Mouse (Mus musculus) spleen, postnatal 4 days (tissue): ENCODE data around the gene Kcnc4.

ENCODE experiments used
- DNase-seq, 2 experiments: peaks; one replicate each; pipeline ENCODE4 v3.0.0; 2022; ENCODE audit warnings: low spot score in 2 of 2

Gene Kcnc4

DNA sequence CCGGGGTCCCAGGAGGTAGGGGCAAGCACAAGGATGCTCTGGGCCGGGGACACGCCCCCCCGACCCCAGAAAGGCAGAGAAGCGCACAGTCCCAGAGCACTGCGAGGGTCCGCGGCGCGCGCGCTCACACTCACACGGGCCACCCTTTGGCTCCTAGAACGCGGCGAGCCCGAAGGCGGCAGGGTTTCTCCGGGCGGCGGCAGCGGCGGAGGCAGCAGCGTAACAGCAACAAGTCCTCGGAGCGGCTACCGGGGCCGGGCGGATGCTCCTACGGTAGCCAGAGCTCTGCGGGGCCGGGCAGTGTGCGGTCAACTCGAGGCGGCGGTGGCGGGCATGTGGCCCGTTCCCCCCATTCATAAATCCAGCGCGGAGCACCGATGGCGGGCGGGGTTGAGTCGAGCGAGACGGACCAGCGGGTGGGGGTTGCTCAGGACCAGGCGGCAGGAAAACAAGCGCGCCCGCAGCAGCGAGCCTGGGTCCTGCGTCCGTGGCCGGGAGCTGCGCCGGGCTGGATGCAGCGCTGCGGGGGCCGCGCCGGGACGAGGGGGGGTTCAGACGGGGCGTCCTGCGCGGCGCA lies at the start of gene Kcnc4:
Kcnc4 (minus strand) TSS at position 357 of the 577 bp plus-strand sequence.
- DNase-seq, result no peak

DNA sequence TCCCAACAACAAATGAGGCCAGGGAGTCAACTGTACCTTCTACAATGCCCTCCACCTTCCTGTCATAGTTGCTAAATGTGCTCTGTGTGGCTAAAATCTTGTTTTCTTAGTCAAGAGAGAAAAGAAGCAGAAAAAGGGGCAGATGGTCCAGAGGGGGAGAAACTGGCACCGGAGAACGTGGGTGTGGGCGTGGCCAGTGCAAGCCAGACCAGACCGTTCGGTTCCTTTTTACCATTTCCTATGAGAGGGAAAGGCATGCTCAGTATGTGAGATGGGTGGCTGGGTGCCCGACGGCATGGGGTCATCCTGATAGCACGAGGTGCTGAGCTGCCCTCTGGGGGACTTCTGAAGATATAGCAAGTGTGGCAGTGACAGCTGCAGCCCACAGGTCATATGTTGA lies 49.3 kb upstream of the Kcnc4 start:
- DNase-seq, result no peak

- DNase-seq, result no peak
These were observed 48.6 kb upstream of the Kcnc4 start for GRCm38 (mm10) chr3:107507966-107508365.

- no peak for DNase-seq
These were observed 47.2 kb upstream of the Kcnc4 start for GRCm38 (mm10) chr3:107506531-107506930.

DNA sequence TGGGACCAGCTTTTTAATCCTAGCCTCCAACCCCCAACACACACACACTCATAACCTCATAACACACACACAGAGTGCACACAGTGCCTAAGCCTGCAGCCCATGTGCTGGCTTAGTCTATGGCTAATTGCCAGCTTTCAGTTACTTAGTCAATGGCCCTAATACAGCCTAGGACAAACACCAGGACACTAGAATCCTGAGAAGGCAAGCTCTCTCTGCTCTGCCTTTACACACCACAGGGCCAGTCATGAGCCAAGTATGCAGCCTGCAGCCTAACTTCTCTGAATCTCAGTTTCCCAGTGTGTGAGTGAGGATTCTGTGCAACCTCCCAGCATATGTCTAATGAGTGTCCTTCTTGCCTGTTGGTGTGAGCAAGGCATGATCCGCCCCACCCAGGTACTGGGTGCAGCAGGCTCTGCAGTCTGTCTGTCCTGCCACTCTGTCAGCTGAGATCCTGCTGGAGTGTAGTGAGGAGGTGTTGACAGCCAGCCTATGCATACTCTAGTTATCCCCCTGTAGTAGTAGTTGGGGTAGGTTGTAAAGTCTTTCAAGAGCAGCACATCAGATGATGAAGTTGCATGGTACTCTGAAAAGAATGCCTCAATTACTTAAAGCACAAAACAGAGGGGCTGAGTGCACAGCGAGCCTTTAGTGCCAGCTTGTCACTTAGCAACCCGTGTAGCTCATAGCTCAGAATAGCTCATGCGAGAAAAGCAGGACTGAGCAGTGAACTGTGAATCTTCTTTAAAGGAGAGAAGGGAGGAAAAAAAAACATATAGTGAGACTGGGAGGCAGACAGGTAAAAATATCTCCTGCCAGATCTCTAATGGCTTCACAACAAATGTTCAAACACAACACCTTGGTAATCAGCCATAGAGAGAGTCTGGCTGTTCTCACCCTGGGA lies 46.4 kb upstream of the Kcnc4 start:
- DNase-seq, result no peak

DNA sequence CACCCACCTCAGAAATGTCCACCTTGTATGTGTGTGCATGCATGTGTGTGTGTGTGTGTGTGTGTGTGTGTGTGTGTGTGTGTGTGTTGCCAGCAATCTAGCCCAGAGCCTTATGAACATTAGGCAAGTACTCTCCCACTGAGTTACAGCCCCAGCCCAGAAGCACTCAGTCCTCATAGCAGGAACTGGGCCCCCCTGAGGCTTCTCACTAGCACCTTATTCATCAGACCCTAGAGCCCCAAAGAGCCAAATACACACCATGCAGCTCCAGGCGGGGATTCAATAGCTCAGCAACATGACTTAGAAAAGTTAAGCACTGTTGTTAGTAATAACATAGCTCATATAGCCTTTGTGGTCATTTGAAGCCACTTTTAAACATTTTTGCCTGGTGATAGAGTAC lies 45.2 kb upstream of the Kcnc4 start:
- no peak for DNase-seq

DNA sequence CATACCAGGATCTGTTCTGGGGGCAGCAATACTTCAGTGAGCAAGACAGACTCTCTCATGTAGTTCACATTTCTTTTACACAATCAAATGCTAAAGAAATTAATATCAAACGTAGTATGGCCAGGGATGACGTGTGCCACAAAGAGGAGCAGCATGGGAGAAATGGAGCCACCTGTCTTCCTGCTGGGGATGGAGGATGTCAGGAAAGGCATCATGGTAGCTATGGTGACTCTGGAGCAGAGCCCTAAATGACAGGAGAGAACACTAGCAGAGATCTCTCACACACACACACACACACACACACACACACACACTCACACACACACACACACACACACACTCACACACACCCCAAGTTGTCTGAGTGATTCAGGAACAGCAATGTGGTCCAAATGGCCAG lies 44.4 kb upstream of the Kcnc4 start:
- DNase-seq, result no peak

GRCm38 (mm10) chr3:107501702-107502151 lies 42.4 kb upstream of the Kcnc4 start:
- DNase-seq, result no peak

DNA sequence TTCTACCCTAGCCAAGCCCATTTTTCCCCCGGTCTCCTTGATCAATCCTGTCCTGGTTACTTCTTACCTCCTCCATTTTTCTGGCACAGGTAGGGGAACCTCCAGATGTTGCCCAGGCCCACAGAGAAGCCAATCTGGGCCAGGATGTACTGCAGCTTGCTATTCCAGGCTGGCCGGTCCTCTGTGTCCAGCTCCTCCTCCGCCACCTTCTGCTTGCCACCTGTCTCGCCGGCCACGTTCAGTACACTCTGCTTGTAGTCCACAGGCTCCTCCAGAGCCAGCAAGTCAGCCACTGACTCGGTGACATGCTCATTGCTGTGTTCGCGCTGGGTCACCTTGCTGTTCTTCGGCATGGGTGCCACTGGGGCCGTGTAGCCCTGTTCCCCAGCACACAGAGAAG lies 40.9 kb upstream of the Kcnc4 start:
- DNase-seq, result no peak

- no peak for DNase-seq
These were observed 36.9 kb upstream of the Kcnc4 start for GRCm38 (mm10) chr3:107496086-107496850.

- no peak for DNase-seq
These were observed 36.2 kb upstream of the Kcnc4 start for GRCm38 (mm10) chr3:107495524-107495923.

- DNase-seq, result no peak
These were observed 32.1 kb upstream of the Kcnc4 start for GRCm38 (mm10) chr3:107491459-107491858.

DNA sequence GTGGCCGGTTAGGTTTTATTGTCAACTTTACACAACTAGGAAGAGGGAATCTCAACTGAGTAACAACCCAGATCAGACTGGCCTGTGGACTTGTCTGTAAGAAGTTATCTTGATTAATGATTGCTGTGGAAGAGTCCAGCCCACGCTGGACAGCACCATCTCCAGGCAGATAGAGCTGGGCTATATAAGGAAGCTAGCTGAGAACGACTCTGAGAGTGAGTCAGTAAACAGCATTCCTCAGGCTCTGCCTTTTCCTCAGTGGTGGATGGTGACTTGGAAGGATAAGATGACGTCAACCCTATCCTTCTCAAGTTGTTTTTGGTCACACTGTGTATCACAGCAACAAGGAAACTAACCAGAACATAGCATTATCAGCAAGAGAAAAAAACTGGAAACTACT lies 29.3 kb upstream of the Kcnc4 start:
- no peak for DNase-seq

- no peak for DNase-seq
These were observed 23.9 kb upstream of the Kcnc4 start for GRCm38 (mm10) chr3:107483290-107483689.

- DNase-seq, result peak in 1 of 2 experiments; percentile 46
These were observed 21.3 kb upstream of the Kcnc4 start for GRCm38 (mm10) chr3:107480660-107481059.

DNA sequence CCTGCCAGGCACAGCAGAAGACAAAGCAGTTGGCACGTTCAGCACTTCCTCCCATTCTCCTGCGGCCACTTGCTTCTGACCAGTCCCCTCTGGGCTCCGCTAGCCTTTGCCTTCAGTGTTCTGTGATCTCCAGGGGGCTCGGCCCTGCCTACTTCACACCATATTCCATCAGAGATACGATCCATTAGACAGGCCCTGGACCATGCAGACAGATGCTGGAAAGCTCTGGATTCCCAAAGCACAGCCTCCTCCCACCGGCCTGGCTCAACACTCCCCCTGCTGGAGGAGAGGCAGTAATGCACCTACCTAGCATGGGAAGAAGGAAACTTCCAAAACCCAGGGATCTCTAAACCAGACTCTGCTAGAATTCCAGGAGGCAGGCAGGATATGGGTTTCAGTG lies 12.8 kb upstream of the Kcnc4 start:
- no peak for DNase-seq

- DNase-seq, result no peak
These were observed 9.7 kb upstream of the Kcnc4 start for GRCm38 (mm10) chr3:107469059-107469458.

GRCm38 (mm10) chr3:107468106-107468505 lies 8.8 kb upstream of the Kcnc4 start:
- DNase-seq, result no peak

- peak; percentile 35 to 70 for DNase-seq
These were observed 7.2 kb upstream of the Kcnc4 start for GRCm38 (mm10) chr3:107466577-107466976.

- peak; percentile 46 to 82 for DNase-seq
These were observed 2.8 kb upstream of the Kcnc4 start for GRCm38 (mm10) chr3:107462160-107462559.

GRCm38 (mm10) chr3:107459773-107460431 lies 550 bp upstream of the Kcnc4 start:
- no peak for DNase-seq
